Mouse (Mus musculus) Patski (cell line): ENCODE data around the gene Mis18a. TPM values are rescaled to one million over a fixed set of nuclear protein-coding genes. Genes with fewer than 3 reads are reported as not detected.

Experiments
- ATAC-seq: fragments of 100-300 bp; one replicate; pipeline ENCODE4 v1.8.0; 2021
- CTCF ChIA-PET: fragments of 350-600 bp; sonication (Branson Sonifier 250); formaldehyde crosslinking; loops from one replicate; lab custom pipeline; 2022; ENCODE audit warnings: inconsistent platforms; lab: Charles Lee
- POLR2A ChIA-PET: fragments of 350-600 bp; sonication (Branson Sonifier 250); formaldehyde crosslinking; loops from one replicate; lab custom pipeline; 2022; ENCODE audit warnings: antibody characterized with exemption, inconsistent platforms; lab: Charles Lee
- DNase-seq: peaks from one replicate; pipeline ENCODE4 v3.0.0-alpha.2; 2011; ENCODE audit warnings: low read depth, low spot score
- H3K27me3 ChIP-seq: fragments of 371-371 bp; one replicate; pipeline ENCODE4 v1.5.1; 2021
- CTCF ChIP-seq: fragments of 100-300 bp; IDR thresholded peaks from one replicate; pipeline ENCODE4 v1.5.1; 2021
- in situ Hi-C: fragments of 300-500 bp; cut with MboI; formaldehyde crosslinking; loops from 3 replicates; pipeline ENCODE4 v1.11.1; 2018; ENCODE audit warnings: low pct_unique_long_range_greater_than_20kb, mixed read lengths
- polyA plus RNA-seq: library from polyadenylated mRNA; unstranded; gene quantifications from one replicate; pipeline ENCODE4 v1.2.3, GENCODE M21; 2021

Mis18a gene
- polyA plus RNA-seq, 1 experiment from 2014 or later: 14.0 TPM

DNA sequence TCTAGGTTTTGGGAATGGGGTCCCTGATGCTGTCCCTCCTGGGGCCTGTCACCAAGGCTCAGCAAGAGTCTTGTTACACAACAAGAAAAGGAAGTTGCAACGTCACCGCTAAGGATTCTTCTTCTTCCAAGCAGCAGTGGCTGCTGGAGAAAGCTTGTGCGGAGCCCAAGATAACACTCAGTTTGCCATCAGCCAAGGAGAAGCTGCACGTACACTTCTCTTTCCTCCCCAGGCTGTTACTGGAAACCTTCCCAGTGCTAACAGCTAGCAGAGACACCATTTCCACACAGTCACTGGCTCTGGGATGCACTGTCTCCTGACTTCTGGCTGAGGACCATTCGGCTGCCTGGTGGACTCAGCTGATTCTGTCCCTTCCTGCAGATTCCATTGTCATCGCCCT is 19.9 kb upstream of the Mis18a start:
- in situ Hi-C loops: no loop called here
- ATAC-seq: no peak

GRCm38 (mm10) chr16:90738092-90738956 is 11.1 kb upstream of the Mis18a start, which contains the start of gene Mrap:
TSS of gene Mrap (plus strand) at chr16:90738207.
- ChIA-PET POLR2A (interaction anchor here (1.4 kb wide), 1 partner anchor 13 kb away, joined by 3 read pairs; no protein-coding TSS in a partner anchor), CTCF (no interaction called here)
- in situ Hi-C loops: no loop called here
- no peak for TF ChIP-seq CTCF
- DNase-seq (no peak), ATAC-seq (no peak)
- H3K27me3 ChIP-seq: peaks cover 4% of the 10 kb centered on the region

More for the DNA sequence above, 19.9 kb upstream of the Mis18a start:
- no peaks in the 10 kb centered on the region for H3K27me3 ChIP-seq
- no peak for DNase-seq
- POLR2A ChIA-PET: no interaction called here
- no peak for TF ChIP-seq CTCF
- CTCF ChIA-PET: no interaction called here

DNA sequence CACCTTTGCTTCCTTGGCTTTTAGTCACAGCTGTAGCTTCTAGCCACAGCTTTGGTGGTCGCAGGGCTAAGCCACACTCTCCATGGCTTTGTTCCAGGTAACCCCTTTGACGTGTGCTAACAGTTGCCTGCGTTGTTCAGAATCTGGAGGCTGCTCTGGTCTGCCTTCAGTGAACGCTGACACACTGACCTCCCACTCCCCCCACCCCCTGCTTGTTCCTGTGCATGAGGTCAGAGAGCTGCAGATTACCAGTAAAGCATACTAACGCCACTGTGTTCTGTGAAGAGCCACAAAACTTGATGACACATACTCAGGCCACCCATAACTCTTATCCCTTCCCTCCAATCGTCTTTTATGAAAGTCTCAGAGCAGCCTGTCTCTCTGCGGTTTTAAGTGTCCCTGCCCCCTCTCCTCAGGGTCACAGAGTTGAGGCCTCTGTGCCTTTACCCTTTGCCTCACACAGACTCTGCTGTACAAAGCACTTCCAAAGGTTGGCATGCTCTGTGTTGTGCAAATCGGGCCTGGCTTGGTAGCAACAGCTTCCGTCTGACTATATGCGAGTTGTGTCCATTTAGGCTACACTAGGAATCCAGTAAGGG is 9.6 kb upstream of the Mis18a start:
- CTCF ChIA-PET: no interaction called here
- DNase-seq: no peak
- H3K27me3 ChIP-seq: peaks cover 4% of the 10 kb centered on the region
- POLR2A ChIA-PET: no interaction called here
- no peak for ATAC-seq
- in situ Hi-C loops: no loop called here
- TF ChIP-seq CTCF: no peak

DNA sequence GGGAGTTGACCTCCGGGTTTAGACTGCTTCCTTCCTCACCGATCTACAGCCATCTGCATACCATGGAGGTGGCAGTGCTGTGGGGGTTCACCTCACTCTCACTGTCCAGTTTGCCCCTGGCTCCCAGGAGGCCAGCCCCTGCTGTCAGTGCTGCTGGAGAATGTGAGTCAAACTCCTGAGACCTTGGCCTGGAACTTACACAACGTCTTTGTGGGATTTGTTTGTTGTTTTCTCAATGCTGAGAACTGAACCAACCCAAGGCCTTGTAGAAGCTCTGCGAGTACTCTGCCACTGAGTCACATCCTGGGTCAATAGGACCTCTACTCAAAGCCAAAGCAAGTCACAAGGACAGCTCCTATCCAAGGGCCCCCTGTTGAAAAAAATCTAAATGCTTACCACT is 8.4 kb upstream of the Mis18a start:
- no peak for ATAC-seq

GRCm38 (mm10) chr16:90726600-90727227 is 490 bp downstream of the Mis18a start:
- H3K27me3 ChIP-seq: no peaks in the 10 kb centered on the region
- DNase-seq (no peak), ATAC-seq (peak; percentile 33)
- no peak for TF ChIP-seq CTCF
- in situ Hi-C loops: no loop called here
- CTCF ChIA-PET: no interaction called here
- POLR2A ChIA-PET: interaction anchor here (1.2 kb wide), 1 partner anchor 31 kb away, joined by 3 read pairs; no protein-coding TSS in a partner anchor

More for the DNA sequence above, 8.4 kb upstream of the Mis18a start:
- no peak for TF ChIP-seq CTCF
- ChIA-PET CTCF (no interaction called here), POLR2A (no interaction called here)
- no peak for DNase-seq
- H3K27me3 ChIP-seq: peaks cover 4% of the 10 kb centered on the region
- in situ Hi-C loops: no loop called here

DNA sequence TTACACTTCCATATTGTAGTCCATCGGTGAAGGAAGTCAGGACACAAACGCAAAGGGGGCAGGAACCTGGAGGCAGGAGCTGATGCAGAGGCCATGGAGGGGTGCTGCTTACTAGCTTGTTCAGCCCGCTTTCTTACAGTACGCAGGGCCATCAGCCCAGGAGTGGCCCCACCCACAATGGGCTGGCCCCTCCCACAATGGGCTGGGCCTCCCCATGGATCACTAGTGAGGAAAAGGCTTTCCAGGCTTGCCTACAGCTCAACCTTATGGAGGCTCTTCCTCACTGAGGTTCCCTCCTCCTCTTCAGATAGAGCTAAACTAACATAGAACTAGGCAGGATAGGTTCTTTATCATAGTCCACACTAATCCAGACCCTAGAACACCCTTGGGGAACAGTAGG is 3.2 kb downstream of the Mis18a start:
- no peak for ATAC-seq
- no peaks in the 10 kb centered on the region for H3K27me3 ChIP-seq
- no peak for DNase-seq
- no peak for TF ChIP-seq CTCF
- ChIA-PET CTCF (interaction anchor here (1.0 to 1.6 kb wide), 3 partner anchors 9 to 345 kb away, joined by 3 read pairs; no protein-coding TSS in a partner anchor), POLR2A (no interaction called here)
- in situ Hi-C loops: no loop called here

- in situ Hi-C loops: loop anchor here (5.0 kb wide), 2 partner anchors 333 to 383 kb away; no protein-coding TSS in a partner anchor
- ATAC-seq: no peak
- POLR2A ChIA-PET: no interaction called here
- no peak for DNase-seq
- no peaks in the 10 kb centered on the region for H3K27me3 ChIP-seq
- no peak for TF ChIP-seq CTCF
- CTCF ChIA-PET: no interaction called here
Measured at GRCm38 (mm10) chr16:90710313-90710712, 16.9 kb downstream of the Mis18a start.

DNA sequence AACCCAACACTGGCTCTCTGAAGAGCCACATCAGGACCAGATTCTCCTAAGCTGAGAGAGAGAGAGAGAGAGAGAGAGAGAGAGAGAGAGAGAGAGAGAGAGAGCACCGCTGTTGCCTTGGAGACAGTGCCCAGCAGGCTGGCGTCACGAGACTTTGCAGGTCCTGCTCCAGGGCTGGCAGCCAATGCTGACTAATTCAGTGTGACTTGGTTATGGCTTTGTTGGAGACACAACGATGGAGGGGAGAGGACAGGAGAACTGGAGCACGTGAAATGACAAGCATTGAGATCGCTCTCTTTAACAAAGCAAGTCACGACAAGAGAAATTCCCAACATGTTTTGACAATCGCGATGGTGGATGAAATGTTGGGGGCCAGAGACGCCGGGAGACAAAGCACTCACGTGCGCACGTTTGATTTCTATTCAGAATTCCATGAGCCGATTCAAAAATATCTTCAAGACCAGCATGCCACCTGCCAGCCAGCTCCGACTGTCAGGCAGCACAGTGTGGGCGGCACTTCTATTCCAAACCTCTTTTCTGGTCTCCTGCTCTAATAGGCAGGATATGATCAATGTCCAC is 17.4 kb downstream of the Mis18a start:
- TF ChIP-seq CTCF: no peak

DNA sequence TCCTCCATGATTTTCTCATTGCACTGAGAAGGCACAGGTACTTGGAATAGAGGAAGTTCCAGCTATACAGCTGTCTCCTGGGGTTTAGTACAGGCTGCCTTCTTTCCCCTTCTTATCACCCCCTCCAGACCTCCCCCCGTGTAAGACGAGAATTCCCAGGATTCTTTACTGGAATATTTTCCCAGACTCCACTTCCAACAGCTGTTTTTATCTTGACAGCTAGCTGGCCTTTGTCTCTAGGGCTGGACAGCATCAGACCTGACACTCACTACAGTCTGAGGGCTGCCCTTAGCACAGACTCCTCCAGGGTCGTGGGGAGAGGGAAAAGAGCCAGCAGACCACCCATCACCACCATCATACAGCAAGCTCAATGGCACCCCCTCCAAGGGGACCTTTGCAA is 20.9 kb downstream of the Mis18a start:
- TF ChIP-seq CTCF: no peak
- in situ Hi-C loops: no loop called here
- ChIA-PET CTCF (no interaction called here), POLR2A (no interaction called here)
- no peaks in the 10 kb centered on the region for H3K27me3 ChIP-seq
- no peak for ATAC-seq
- DNase-seq: no peak

More for the DNA sequence above, 17.4 kb downstream of the Mis18a start:
- in situ Hi-C loops: loop anchor here (5.0 kb wide), 2 partner anchors 332 to 382 kb away; no protein-coding TSS in a partner anchor
- ATAC-seq: peak; percentile 33
- CTCF ChIA-PET: no interaction called here
- peak; percentile 13 for DNase-seq
- H3K27me3 ChIP-seq: no peaks in the 10 kb centered on the region
- POLR2A ChIA-PET: no interaction called here

DNA sequence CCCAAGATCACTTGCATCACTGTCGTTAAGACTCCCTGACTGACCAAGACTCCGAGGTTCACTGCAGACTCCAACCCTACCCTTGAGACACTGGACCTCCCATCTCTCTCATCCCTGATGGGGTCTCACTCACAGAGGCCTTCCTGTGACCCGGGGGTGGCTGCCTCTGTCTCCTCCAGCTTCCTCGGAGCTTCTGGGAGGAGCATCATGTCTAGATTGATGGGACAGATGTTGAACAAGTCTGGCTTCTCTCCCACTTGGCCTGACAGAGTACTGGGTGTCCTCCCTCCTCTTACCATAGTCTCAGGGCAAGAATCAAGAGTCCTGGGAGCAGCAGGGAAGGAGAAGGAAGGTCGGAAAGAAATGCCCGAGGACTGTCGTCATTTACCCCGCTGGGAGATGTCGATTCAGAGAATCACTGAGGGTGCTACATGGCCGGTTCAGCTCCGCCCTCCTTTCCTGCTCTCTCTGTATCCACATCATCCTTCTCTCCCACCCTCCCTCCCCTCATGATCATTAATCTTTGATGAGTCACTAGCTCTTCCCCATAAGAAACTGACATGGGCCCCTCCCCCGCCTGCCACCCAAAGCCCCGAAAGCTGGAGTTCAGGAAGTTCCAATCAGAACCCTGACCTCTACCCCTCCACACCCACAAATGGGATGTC is 22.9 kb downstream of the Mis18a start:
- no peaks in the 10 kb centered on the region for H3K27me3 ChIP-seq
- no peak for TF ChIP-seq CTCF
- DNase-seq: no peak
- ChIA-PET CTCF (no interaction called here), POLR2A (no interaction called here)
- no peak for ATAC-seq
- in situ Hi-C loops: no loop called here
